Mouse (Mus musculus) lung, embryonic 15.5 days (tissue): ENCODE data around the gene Enah. TPM values are rescaled to one million over a fixed set of nuclear protein-coding genes. Genes with fewer than 3 reads are reported as not detected.
A peak's percentile ranks its signal among the peaks of the same experiment; 100 is the strongest.

Experiments
- ATAC-seq: fragments of 200-750 bp; cut with Nextera tagmentation; 2 replicates; pipeline ENCODE4 v1.8.0; 2017; ENCODE audit warnings: moderate number of reproducible peaks, borderline replicate concordance; ENCODE audit not compliant: low FRiP score, low TSS enrichment; ENCODE audit errors: extremely low read depth
- H3K27ac ChIP-seq: fragments of 300-500 bp; sonication (generic); 2 replicates; pipeline ENCODE4 v1.5.1; 2015; ENCODE audit warnings: moderate library complexity, mild to moderate bottlenecking, inconsistent platforms
- H3K27me3 ChIP-seq: fragments of 300-500 bp; sonication (generic); 2 replicates; pipeline ENCODE4 v1.6.1; 2015; ENCODE audit warnings: inconsistent platforms
- H3K36me3 ChIP-seq: fragments of 300-500 bp; sonication (generic); 2 replicates; pipeline ENCODE4 v1.6.1; 2015; ENCODE audit warnings: inconsistent platforms
- H3K4me1 ChIP-seq: fragments of 300-500 bp; sonication (generic); 2 replicates; pipeline ENCODE4 v1.6.1; 2015; ENCODE audit warnings: inconsistent platforms
- H3K4me2 ChIP-seq: fragments of 300-500 bp; sonication (generic); 2 replicates; pipeline ENCODE4 v1.6.1; 2015; ENCODE audit warnings: inconsistent platforms, mild to moderate bottlenecking, moderate library complexity
- H3K4me3 ChIP-seq: fragments of 300-500 bp; sonication (generic); 2 replicates; pipeline ENCODE4 v1.5.1; 2015; ENCODE audit warnings: mild to moderate bottlenecking, inconsistent platforms
- H3K9ac ChIP-seq: fragments of 300-500 bp; sonication (generic); 2 replicates; pipeline ENCODE4 v1.6.1; 2015; ENCODE audit warnings: inconsistent platforms
- H3K9me3 ChIP-seq: fragments of 300-500 bp; sonication (generic); 2 replicates; pipeline ENCODE4 v1.6.1; 2016; ENCODE audit warnings: inconsistent platforms
- WGBS: fragments of 180-500 bp; shearing (Covaris S2); methylation state at CpG from one replicate; pipeline ENCODE4 v1.1.7; 2015; 5-methylcytosine and 5-hydroxymethylcytosine counted together
- polyA plus RNA-seq: library from polyadenylated mRNA; unstranded; fragments of >200 nt; fragmentation: Nextera tagmentation; extraction: Ambion mirVana; gene quantifications from 2 replicates; pipeline ENCODE4 v1.2.1, GENCODE M21; 2015

Gene Enah
- polyA plus RNA-seq, 1 experiment from 2014 or later, result 12.6 TPM

DNA sequence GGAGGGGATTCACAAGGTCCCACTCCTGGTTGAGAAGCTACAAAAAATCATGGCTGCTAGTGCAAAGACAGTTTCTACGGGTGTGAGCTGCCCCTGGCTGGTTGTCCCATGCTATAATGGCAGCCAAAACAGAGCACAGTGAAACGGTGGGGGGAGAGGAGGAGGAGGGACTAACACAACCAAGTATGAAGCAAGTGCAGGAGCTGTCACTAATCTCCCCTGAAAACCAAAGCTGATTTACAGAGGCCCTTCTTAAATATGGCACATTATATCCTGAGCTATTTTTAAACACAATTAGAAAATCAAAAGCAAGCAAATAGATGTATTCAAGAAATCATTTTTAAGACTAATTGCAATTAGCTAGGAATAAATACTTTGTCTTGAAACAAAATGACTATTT, 32.6 kb downstream of the Enah start:
- H3K4me3 ChIP-seq, result no peak overlapping the region
- H3K4me2 ChIP-seq, result no peak overlapping the region
- H3K36me3 ChIP-seq, result no peaks in the 10 kb centered on the region
- no peaks in the 10 kb centered on the region; the same call in 1 of the 2 replicates for H3K4me1 ChIP-seq
- WGBS, result 59% methylated on average over 2 of the region's 2 CpGs
- H3K27ac ChIP-seq, result no peak overlapping the region
- no peaks in the 10 kb centered on the region for H3K27me3 ChIP-seq
- no peak for ATAC-seq
- H3K9ac ChIP-seq, result no peak overlapping the region
- H3K9me3 ChIP-seq, result no peaks in the 10 kb centered on the region

DNA sequence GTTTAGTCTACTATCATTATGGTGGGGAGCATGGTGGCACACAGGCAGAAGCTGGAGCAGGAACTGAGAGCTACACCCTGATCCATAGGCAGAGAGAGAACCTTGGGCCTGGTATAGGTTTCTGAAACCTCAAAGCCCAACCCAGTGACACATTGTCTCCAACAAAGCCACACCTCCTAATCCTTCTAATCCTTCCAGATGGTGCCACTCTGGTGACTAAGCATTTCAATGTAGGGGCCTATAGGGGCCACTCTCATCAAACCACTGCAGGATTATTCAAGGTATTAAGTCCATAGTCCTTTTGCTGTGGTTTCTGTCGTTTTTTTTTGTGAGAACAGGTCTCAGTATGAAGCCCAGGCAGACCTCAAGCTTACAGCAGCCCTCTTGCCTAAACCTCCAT, 33.9 kb downstream of the Enah start:
- ATAC-seq, result no peak
- H3K27me3 ChIP-seq, result no peaks in the 10 kb centered on the region
- WGBS, result 79% methylated on average over 1 of the region's 1 CpGs
- no peaks in the 10 kb centered on the region; the same call in 1 of the 2 replicates for H3K4me1 ChIP-seq
- no peak overlapping the region for H3K4me3 ChIP-seq
- no peaks in the 10 kb centered on the region for H3K36me3 ChIP-seq
- H3K27ac ChIP-seq, result no peak overlapping the region
- no peaks in the 10 kb centered on the region for H3K9me3 ChIP-seq
- no peak overlapping the region for H3K4me2 ChIP-seq
- no peak overlapping the region for H3K9ac ChIP-seq

DNA sequence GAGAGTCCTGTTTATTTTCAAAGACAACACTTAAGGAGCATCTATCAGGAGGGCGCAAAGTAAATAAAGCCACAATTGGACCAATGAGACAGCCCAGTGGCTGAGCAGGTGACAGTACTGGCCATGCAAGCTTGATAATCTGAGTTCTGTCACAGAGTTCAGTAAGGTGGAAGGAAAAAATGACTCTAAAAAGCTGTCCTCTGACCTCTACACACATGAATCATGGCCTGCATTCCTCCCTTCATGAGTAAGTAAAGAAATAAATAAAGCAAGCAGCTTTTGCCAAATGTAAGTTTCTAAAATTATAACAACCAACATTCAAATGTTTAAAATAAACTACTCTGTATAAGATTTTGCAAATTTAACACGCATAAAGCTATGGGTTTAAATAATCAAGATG, 35.0 kb downstream of the Enah start:
- ATAC-seq, result no peak
- Histone ChIP-seq H3K9me3 (no peaks in the 10 kb centered on the region), H3K9ac (no peak overlapping the region), H3K36me3 (no peaks in the 10 kb centered on the region), H3K4me3 (no peak overlapping the region), H3K27ac (no peak overlapping the region), H3K4me2 (no peak overlapping the region), H3K27me3 (no peaks in the 10 kb centered on the region), H3K4me1 (no peaks in the 10 kb centered on the region; the same call in 1 of the 2 replicates)
- WGBS, result 91% methylated on average over 2 of the region's 2 CpGs

DNA sequence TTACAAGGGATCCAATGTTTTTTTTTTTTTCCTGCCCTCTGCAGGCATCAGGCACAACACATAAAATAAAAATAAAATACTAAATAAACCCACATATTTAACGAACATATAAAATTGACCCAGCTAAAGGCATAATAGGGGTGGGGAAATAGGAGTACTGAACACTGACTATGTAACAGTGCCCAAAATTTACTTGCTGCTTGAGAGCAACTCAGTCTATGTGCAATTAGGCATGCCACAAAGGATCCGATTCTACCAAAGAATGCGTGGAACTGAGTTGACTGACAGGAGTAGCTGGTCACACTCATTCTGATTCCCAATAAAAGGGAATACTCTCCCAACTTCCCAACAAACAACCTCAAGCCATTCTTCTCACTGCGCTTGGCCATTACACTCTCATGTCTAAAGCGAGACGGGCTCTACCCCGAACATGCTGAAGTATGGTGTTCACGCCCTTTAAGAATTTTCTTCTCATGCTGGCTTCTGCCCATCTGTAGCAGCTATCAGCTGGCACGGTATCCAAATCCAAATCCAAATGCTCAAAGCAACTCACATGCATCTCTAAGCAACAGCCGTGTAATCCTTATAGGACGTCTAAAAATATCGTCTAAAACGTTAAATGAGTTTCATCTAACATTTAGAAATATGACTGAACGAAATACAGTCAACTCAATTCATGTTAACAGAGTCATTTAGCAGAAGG, 39.6 kb downstream of the Enah start:
- Histone ChIP-seq H3K36me3 (no peaks in the 10 kb centered on the region), H3K4me3 (no peak overlapping the region), H3K9me3 (no peaks in the 10 kb centered on the region), H3K4me1 (peaks cover 16% of the 10 kb centered on the region), H3K9ac (no peak overlapping the region), H3K4me2 (no peak overlapping the region), H3K27me3 (no peaks in the 10 kb centered on the region), H3K27ac (no peak overlapping the region)
- WGBS, result 92% methylated on average over 14 of the region's 14 CpGs
- no peak for ATAC-seq

DNA sequence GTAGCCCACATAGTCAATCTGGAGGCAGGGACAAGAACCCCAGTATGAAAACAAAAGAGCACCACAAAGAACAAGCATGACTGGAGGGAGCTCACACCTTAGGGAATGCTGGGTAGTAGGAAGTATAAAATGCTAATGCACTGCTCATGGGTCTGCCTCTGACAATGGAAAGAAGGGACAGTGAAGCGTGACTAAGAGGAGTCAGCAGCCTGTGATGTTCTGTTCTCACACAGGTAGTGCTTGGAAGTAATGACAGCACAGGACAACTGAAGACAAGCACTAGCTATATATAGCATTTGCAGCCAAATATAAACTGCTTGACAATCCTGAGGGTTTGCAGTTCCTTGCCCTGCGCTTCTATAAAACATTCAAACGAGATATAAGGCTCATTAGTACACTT, 44.3 kb downstream of the Enah start:
- no peaks in the 10 kb centered on the region for H3K27me3 ChIP-seq
- H3K4me3 ChIP-seq, result no peak overlapping the region
- no peak overlapping the region for H3K4me2 ChIP-seq
- WGBS, result 73% methylated on average over 3 of the region's 3 CpGs
- ATAC-seq, result peak; percentile 23; the same call in 1 of the 2 replicates
- peak overlapping the region; percentile 53 for H3K27ac ChIP-seq
- H3K9me3 ChIP-seq, result no peaks in the 10 kb centered on the region
- no peaks in the 10 kb centered on the region for H3K36me3 ChIP-seq
- H3K4me1 ChIP-seq, result peaks cover 24% of the 10 kb centered on the region
- H3K9ac ChIP-seq, result no peak overlapping the region

DNA sequence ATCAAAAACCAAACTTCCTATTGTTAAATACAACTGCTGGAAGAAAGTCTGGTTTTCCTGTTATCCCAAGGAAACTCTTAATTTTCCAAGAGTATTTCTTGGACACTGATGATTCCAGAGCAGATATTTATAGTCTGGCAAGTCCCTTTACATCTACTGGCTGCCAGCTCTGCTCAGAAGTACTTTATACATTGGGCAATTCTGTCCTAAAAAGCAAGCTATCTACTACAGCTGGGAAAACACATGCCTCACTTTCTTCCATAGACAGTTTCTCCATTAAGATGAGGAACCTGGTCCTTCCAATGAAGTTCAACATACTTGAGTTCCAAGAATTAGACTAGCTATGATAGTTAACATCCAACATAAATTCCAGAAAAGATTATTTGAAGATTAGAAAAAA, 44.9 kb downstream of the Enah start:
- Histone ChIP-seq H3K9me3 (no peaks in the 10 kb centered on the region), H3K4me3 (no peak overlapping the region), H3K4me1 (peaks cover 24% of the 10 kb centered on the region), H3K9ac (no peak overlapping the region), H3K4me2 (no peak overlapping the region), H3K36me3 (no peaks in the 10 kb centered on the region), H3K27ac (peak overlapping the region; percentile 53), H3K27me3 (no peaks in the 10 kb centered on the region)
- ATAC-seq, result peak; percentile 90; the same call in 1 of the 2 replicates

DNA sequence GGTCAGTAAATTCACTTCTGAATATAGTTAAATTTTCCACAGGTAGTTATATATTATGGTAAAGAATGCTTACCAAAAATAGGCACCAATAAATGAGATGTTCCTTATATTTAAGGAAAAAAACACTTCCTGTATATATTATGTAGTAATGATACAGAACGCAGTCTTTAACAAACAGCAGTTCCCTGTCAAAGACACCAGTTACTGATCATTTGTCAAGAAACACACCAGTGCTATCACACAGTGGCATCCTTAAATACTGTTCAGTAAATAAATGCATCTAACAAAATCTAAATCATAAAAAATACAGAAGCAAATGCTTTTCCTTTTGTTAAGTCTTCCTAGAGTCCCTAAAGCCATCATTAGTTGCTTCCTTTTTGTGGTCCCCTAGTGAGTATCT, 54.5 kb downstream of the Enah start:
- H3K9me3 ChIP-seq, result no peaks in the 10 kb centered on the region
- no peak overlapping the region for H3K9ac ChIP-seq
- ATAC-seq, result no peak
- 39% methylated on average over 1 of the region's 1 CpGs for whole genome bisulfite sequencing
- 0 out of 2 replicates have a peak, but pooled peaks cover 2% of the 10 kb centered on the region for H3K36me3 ChIP-seq
- H3K4me2 ChIP-seq, result no peak overlapping the region
- no peak overlapping the region for H3K27ac ChIP-seq
- no peak overlapping the region for H3K4me3 ChIP-seq
- H3K27me3 ChIP-seq, result no peaks in the 10 kb centered on the region
- peaks cover 26% of the 10 kb centered on the region for H3K4me1 ChIP-seq

DNA sequence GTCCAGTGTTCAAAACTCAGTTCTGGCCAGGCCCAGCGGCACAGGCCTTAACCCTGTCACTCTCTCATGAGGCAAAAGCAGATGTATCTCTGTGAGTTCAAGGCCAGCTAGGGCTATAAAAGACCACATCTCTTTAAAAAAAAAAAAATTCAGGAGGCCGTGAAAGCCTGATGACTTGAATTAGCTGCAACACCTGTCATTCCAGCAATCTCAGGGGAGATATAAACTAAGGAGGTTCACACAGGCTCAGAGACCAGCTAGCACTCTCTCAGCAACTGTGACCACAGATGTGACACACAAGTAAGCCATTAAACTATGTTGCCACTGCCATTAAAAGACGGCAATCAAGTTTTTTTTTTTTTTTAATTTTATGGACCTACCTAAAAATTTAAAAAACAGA, 56.0 kb downstream of the Enah start:
- no peak for ATAC-seq

DNA sequence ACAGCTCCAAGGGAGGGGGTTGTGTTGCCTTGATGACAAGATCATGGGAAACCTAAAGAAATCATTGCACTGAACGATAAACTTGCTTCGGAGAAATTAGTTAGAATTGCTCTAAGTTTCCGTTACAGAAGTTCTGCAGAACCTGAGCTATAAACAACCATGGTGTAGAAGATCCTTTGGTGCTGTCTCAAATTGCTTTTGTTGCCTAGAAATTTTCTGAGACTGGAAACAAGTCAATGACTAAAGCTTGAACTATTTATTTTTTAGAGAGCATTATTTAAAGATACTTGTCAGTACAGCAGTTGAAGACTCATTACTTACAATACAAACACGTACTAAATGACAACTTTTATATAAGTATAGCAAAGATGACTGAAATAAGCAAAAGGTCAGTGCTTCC, 56.4 kb downstream of the Enah start:
- no peaks in the 10 kb centered on the region for H3K27me3 ChIP-seq
- no peak overlapping the region for H3K4me3 ChIP-seq
- H3K36me3 ChIP-seq, result 0 out of 2 replicates have a peak, but pooled peaks cover 2% of the 10 kb centered on the region
- H3K9ac ChIP-seq, result no peak overlapping the region
- ATAC-seq, result no peak
- H3K27ac ChIP-seq, result 0 out of 2 replicates have a peak overlapping the region, but pooled peaks have one; percentile 13
- H3K9me3 ChIP-seq, result no peaks in the 10 kb centered on the region
- H3K4me2 ChIP-seq, result no peak overlapping the region
- peaks cover 21% of the 10 kb centered on the region for H3K4me1 ChIP-seq
- 48% methylated on average over 4 of the region's 4 CpGs for WGBS

More for the DNA sequence above, 56.0 kb downstream of the Enah start:
- Histone ChIP-seq H3K36me3 (0 out of 2 replicates have a peak, but pooled peaks cover 2% of the 10 kb centered on the region), H3K4me2 (no peak overlapping the region), H3K4me1 (peaks cover 26% of the 10 kb centered on the region), H3K27ac (no peak overlapping the region), H3K9me3 (no peaks in the 10 kb centered on the region), H3K4me3 (no peak overlapping the region), H3K27me3 (no peaks in the 10 kb centered on the region), H3K9ac (no peak overlapping the region)
- WGBS, result 57% methylated on average over 3 of the region's 3 CpGs

DNA sequence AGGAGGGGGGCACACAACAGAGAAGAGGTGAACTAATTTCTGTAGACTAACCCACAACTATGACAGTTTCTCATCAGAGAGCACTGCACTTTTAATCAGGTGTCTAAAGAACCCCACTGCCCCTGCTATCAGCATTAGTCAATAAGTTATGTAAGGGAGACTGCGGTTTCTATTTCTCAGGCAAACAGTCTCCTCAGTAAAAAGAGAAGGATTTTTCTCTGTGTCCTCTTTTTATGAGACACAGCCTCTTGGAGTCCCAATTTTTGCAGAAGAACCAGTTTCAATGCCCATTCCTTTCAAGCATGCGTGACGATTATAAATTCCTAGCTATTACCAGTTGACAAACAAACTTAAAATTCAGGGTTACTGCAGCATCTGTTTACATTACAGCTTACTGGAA, 59.4 kb downstream of the Enah start:
- Histone ChIP-seq H3K4me2 (no peak overlapping the region), H3K4me1 (peaks cover 14% of the 10 kb centered on the region), H3K9me3 (no peaks in the 10 kb centered on the region), H3K9ac (no peak overlapping the region), H3K4me3 (no peak overlapping the region), H3K36me3 (0 out of 2 replicates have a peak, but pooled peaks cover 2% of the 10 kb centered on the region), H3K27me3 (no peaks in the 10 kb centered on the region), H3K27ac (no peak overlapping the region)
- WGBS, result 85% methylated on average over 3 of the region's 3 CpGs
- ATAC-seq, result no peak

DNA sequence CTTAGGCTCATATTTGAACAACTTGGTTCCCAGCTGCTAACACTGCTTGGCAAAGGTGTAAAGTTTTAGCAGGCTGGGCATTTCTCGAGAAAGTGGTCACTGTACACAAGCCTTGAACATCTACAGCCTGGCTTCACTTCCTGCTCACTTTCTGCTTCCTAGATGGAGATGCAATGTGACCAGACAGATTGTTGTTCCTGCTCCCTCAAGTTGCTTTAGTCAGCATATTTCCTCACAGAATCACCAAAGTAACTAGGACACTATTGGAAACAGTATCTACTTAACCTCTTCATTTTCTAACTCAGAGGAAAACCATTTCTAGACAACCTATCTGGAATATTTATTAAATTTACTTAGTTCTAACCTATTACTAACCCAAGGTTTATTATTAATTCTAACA, 61.4 kb downstream of the Enah start:
- no peak for ATAC-seq
- no peak overlapping the region for H3K4me2 ChIP-seq
- no peaks in the 10 kb centered on the region for H3K27me3 ChIP-seq

DNA sequence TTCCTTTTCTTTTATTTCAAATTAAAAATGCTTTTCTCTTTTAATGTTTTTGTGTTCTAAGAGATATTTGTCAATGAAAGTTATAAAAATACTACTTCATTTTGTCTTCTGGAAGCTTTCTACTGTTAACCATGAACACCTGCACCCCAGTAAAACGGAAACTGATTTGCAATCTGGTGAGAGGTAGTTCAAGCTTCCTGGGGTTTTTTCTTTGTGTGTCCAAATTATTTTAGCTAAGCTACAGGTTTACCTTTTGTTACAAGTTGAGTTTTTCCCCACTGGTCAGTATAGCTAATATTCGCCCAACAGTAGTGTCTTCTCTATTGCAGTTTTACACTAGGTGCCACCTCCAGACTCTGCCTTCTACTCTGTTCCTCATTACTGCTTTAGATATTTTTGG, 62.1 kb downstream of the Enah start:
- Histone ChIP-seq H3K4me3 (no peak overlapping the region), H3K27ac (no peak overlapping the region), H3K36me3 (0 out of 2 replicates have a peak, but pooled peaks cover 2% of the 10 kb centered on the region), H3K4me1 (no peaks in the 10 kb centered on the region), H3K4me2 (no peak overlapping the region), H3K27me3 (no peaks in the 10 kb centered on the region), H3K9ac (no peak overlapping the region), H3K9me3 (no peaks in the 10 kb centered on the region)
- WGBS, result 97% methylated on average over 2 of the region's 2 CpGs
- ATAC-seq, result no peak

More for the DNA sequence above, 61.4 kb downstream of the Enah start:
- no peak overlapping the region for H3K27ac ChIP-seq
- H3K36me3 ChIP-seq, result 0 out of 2 replicates have a peak, but pooled peaks cover 2% of the 10 kb centered on the region
- no peaks in the 10 kb centered on the region for H3K9me3 ChIP-seq
- no peak overlapping the region for H3K9ac ChIP-seq
- 0 out of 2 replicates have a peak, but pooled peaks cover 4% of the 10 kb centered on the region for H3K4me1 ChIP-seq
- WGBS, result 65% methylated on average over 1 of the region's 1 CpGs
- no peak overlapping the region for H3K4me3 ChIP-seq
